Mouse (Mus musculus) bone marrow macrophage, adult 2 months (primary cell): ENCODE results near the gene Megf11.
"Not testable (repeated sequence)": the region's sequence is repeated elsewhere in the genome, so short reads cannot be mapped to it uniquely, and the experiment has no call there.

Experiments used
- CTCF ChIP-seq: IDR thresholded peaks from 2 replicates; pipeline ENCODE4 v1.5.1; 2012; ENCODE audit warnings: low read depth, mild to moderate bottlenecking, low read length, moderate library complexity
- POLR2A ChIP-seq: IDR thresholded peaks from 2 replicates; pipeline ENCODE4 v1.6.1; 2012; ENCODE audit warnings: mild to moderate bottlenecking, low read depth, low read length, borderline replicate concordance

- TF ChIP-seq CTCF, POLR2A: not testable (repeated sequence)
Measured at GRCm38 (mm10) chr9:64671341-64672319, 286.2 kb downstream of the Megf11 start.
